Mouse (Mus musculus) kidney, postnatal 0 days (tissue): Measurements from ENCODE around the gene Sf3a1. TPM values are rescaled to one million over a fixed set of nuclear protein-coding genes. Genes with fewer than 3 reads are reported as not detected.

Experiments
- ATAC-seq: fragments of 200-750 bp; cut with Nextera tagmentation; replicated peaks from 2 replicates; pipeline ENCODE4 v1.8.0; 2017; ENCODE audit warnings: low read depth, moderate number of reproducible peaks, moderate TSS enrichment, moderate library complexity; ENCODE audit not compliant: low FRiP score
- DNase-seq: peaks from one replicate; pipeline ENCODE4 v3.0.0-alpha.2; 2016; ENCODE audit warnings: low spot score
- H3K27ac ChIP-seq: fragments of 300-500 bp; sonication (generic); 2 replicates; pipeline ENCODE4 v1.5.1; 2014; ENCODE audit warnings: mild to moderate bottlenecking
- H3K27me3 ChIP-seq: fragments of 300-500 bp; sonication (generic); 2 replicates; pipeline ENCODE4 v1.6.1; 2014; ENCODE audit warnings: low read length, mixed read lengths; ENCODE audit not compliant: insufficient read depth
- H3K36me3 ChIP-seq: fragments of 300-500 bp; sonication (generic); 2 replicates; pipeline ENCODE4 v1.6.1; 2014; ENCODE audit warnings: low read length, mixed read lengths; ENCODE audit not compliant: insufficient read depth
- H3K4me1 ChIP-seq: fragments of 300-500 bp; sonication (generic); replicated peaks from 2 replicates; pipeline ENCODE4 v1.6.1; 2014; ENCODE audit warnings: antibody characterized with exemption, low read length, mixed read lengths; ENCODE audit not compliant: insufficient read depth
- H3K4me2 ChIP-seq: fragments of 300-500 bp; sonication (generic); 2 replicates; pipeline ENCODE4 v1.6.1; 2014; ENCODE audit warnings: mild to moderate bottlenecking, low read length, moderate library complexity, mixed read lengths
- H3K4me3 ChIP-seq: fragments of 300-500 bp; sonication (generic); replicated peaks from 2 replicates; pipeline ENCODE4 v1.5.1; 2014; ENCODE audit warnings: low read depth, low read length
- H3K9ac ChIP-seq: fragments of 300-500 bp; sonication (generic); 2 replicates; pipeline ENCODE4 v1.6.1; 2014; ENCODE audit warnings: low read depth, low read length
- H3K9me3 ChIP-seq: fragments of 300-500 bp; sonication (generic); replicated peaks from 2 replicates; pipeline ENCODE4 v1.6.1; 2016; ENCODE audit warnings: low read length, inconsistent platforms, mixed read lengths
- CTCF ChIP-seq: IDR thresholded peaks from 2 replicates; pipeline ENCODE4 v1.5.1; 2016; ENCODE audit warnings: antibody characterized with exemption, low read depth, mild to moderate bottlenecking, moderate library complexity
- WGBS: fragments of 180-500 bp; shearing (Covaris S2); extraction: QIAGEN DNeasy Blood & Tissue Kit; methylation state at CpG from one replicate; pipeline ENCODE4 v1.1.7; 2014; 5-methylcytosine and 5-hydroxymethylcytosine counted together
- microRNA-seq: library from miRNA; unstranded; fragments of <30 nt; microRNA quantifications from one replicate; pipeline ENCODE4, GENCODE M21; 2016
- polyA plus RNA-seq: library from polyadenylated mRNA; unstranded; fragments of >200 nt; fragmentation: Nextera tagmentation; extraction: Ambion mirVana; gene quantifications from 2 replicates; pipeline ENCODE4 v1.2.1, GENCODE M21; 2015

Sf3a1 gene
- polyA plus RNA-seq, 1 experiment from 2014 or later = 31.2 TPM

DNA sequence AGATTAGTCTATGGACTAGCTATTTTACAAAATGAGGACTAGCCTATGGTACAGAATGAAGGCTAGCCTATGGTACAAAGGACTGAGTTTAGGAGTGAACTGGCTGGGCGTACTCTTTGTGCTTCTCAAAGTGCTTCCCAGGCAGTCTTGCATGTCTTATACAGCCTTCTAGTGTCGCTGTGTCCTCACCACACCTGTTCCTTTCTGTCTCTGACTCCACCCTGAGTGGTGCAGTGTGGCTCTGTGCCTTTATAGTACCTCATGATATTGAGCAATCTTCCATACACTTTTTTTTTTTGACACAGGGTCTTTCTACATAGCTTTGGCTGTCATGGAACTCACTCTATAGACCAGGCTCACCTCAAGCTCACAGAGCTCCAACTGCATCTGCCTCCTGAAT, 71.3 kb downstream of the Sf3a1 start:
- H3K27ac ChIP-seq = no peak overlapping the region
- no peak for DNase-seq
- no peaks in the 10 kb centered on the region for H3K4me1 ChIP-seq
- no peaks in the 10 kb centered on the region for H3K27me3 ChIP-seq
- TF ChIP-seq CTCF = no peak
- 94% methylated on average over 2 of the region's 2 CpGs for WGBS
- no peak for ATAC-seq
- H3K4me3 ChIP-seq = no peak overlapping the region
- H3K4me2 ChIP-seq = no peak overlapping the region
- H3K9me3 ChIP-seq = no peaks in the 10 kb centered on the region
- H3K36me3 ChIP-seq = no peaks in the 10 kb centered on the region
- no peak overlapping the region for H3K9ac ChIP-seq

Small RNA genes within 50 kb of the gene (microRNA-seq; reads per million reads assigned to microRNA genes)
- 1.0 reads per million for gene Mir3060

Other genes starting within 250 kb of the Sf3a1 start
- 6.6 and 6.9 TPM in 2 replicates for gene Slc35e4, start 245.7 kb upstream of the Sf3a1 start, polyA plus RNA-seq
- 233 and 274 TPM in 2 replicates for gene Tcn2, start 228.2 kb upstream of the Sf3a1 start, polyA plus RNA-seq
- 55.0 and 61.7 TPM in 2 replicates for gene Pes1, start 196.4 kb upstream of the Sf3a1 start, polyA plus RNA-seq
- 0.61 and 1.2 TPM in 2 replicates for gene 4930556J24Rik, start 183.6 kb upstream of the Sf3a1 start, polyA plus RNA-seq
- 26.2 and 30.3 TPM in 2 replicates for gene Gal3st1, start 176.7 kb upstream of the Sf3a1 start, polyA plus RNA-seq
- gene Sec14l4, start 128.9 kb upstream of the Sf3a1 start, polyA plus RNA-seq = not detected in 2 replicates
- not detected in 2 replicates for gene Sec14l3, start 95.5 kb upstream of the Sf3a1 start, polyA plus RNA-seq
- gene Mtfp1, start 64.9 kb upstream of the Sf3a1 start, polyA plus RNA-seq = 18.6 and 19.9 TPM in 2 replicates
- gene Sec14l2, start 36.9 kb upstream of the Sf3a1 start, polyA plus RNA-seq = 1.3 and 1.4 TPM in 2 replicates
- gene Rnf215, start 25.1 kb upstream of the Sf3a1 start, polyA plus RNA-seq = 29.8 and 30.9 TPM in 2 replicates
- gene Ccdc157, start 57 bp upstream of the Sf3a1 start, polyA plus RNA-seq = 5.9 and 6.0 TPM in 2 replicates
- gene Tbc1d10a, start 26.4 kb downstream of the Sf3a1 start, polyA plus RNA-seq = 40.6 and 41.1 TPM in 2 replicates
- gene Castor1, start 57.9 kb downstream of the Sf3a1 start, polyA plus RNA-seq = 6.5 and 6.7 TPM in 2 replicates
- gene Osm, start 76.1 kb downstream of the Sf3a1 start, polyA plus RNA-seq = 0.09 and 0.11 TPM in 2 replicates
- 0.11 and 0.24 TPM in 2 replicates for gene Lif, start 97.2 kb downstream of the Sf3a1 start, polyA plus RNA-seq